Mouse (Mus musculus): ENCODE measurements around the gene Crybg3. TPM values are rescaled to one million over a fixed set of nuclear protein-coding genes. Genes with fewer than 3 reads are reported as not detected.

The Crybg3 gene
- total and polyA plus RNA-seq, 3 experiments = 2.7 to 5.0 (median 2.8) TPM

DNA sequence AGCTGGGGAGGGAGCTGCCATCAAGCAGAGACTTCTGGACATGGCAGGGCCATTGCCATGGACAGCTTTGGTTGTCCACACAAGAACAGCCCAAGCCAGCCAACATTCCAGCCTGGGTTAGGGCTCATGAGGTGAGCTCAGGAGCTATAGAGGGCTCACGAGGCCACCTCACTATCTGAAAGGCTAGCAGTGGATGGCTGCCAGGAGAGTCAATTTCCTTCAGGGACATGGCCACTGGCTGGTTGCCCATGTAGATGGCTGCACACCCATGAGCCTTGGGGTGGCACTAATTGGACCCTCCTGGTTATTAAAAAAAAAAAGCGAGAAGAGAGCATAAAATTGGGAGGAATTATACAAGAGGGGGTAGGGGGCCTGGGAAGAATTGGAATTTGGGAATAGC lies 33.8 kb upstream of the Crybg3 start:
- in situ Hi-C loops (cut with MboI; ENCODE audit: low pct_ligation_motif_present, low pct_unique_long_range_greater_than_20kb, low sequenced_read_pairs) = no loop called here
- H3K79me2 ChIP-seq (replicated peaks; ENCODE audit: control insufficient read depth, extremely low read depth, insufficient read depth, poor library complexity, severe bottlenecking) = no peaks in the 10 kb centered on the region
- dilution Hi-C loops (cut with MboI; ENCODE audit: extremely low pct_ligation_motif_present, extremely low pct_unique_long_range_greater_than_20kb, low sequenced_read_pairs) = no loop called here
- no peak overlapping the region for H3K4me3 ChIP-seq (replicated peaks in 1 of 3; ENCODE audit: low read depth in 2 of 3, low read length in 2 of 3, poor library complexity in 1 of 3)
- no peaks in the 10 kb centered on the region for H3K27me3 ChIP-seq (replicated peaks)
- H3K9me3 ChIP-seq (replicated peaks; ENCODE audit: low read length) = peaks cover 3% of the 10 kb centered on the region
- H3K4me2 ChIP-seq (ENCODE audit: insufficient read depth, low read depth, poor library complexity, severe bottlenecking) = no peak overlapping the region
- no peak for DNase-seq (ENCODE audit: extremely low read depth)
- no peak for TF ChIP-seq CTCF (conservative IDR thresholded peaks at IDR 0.05 in 1 of 2, IDR thresholded peaks at IDR 0.05 in 1 of 2; ENCODE audit: low read depth in 2 of 2, low read length in 2 of 2)
- no peak for TF ChIP-seq MAFK (IDR thresholded peaks at IDR 0.05; ENCODE audit: insufficient replicate concordance, low read length)
- no peak for TF ChIP-seq SIN3A (IDR thresholded peaks at IDR 0.05; ENCODE audit: low read length)
- TF ChIP-seq PAX5 (IDR thresholded peaks at IDR 0.05; ENCODE audit: low read length) = no peak
- no peaks in the 10 kb centered on the region for H3K4me1 ChIP-seq (ENCODE audit: control insufficient read depth in 1 of 2, insufficient read depth in 2 of 2)
- no peaks in the 10 kb centered on the region for H3K36me3 ChIP-seq (replicated peaks in 1 of 2; ENCODE audit: control insufficient read depth in 1 of 2, insufficient read depth in 1 of 2, low read length in 1 of 2)
- H3K27ac ChIP-seq (ENCODE audit: insufficient read depth, low read depth) = no peak overlapping the region
- no peak overlapping the region for H3K9ac ChIP-seq (ENCODE audit: insufficient read depth, low read depth)

DNA sequence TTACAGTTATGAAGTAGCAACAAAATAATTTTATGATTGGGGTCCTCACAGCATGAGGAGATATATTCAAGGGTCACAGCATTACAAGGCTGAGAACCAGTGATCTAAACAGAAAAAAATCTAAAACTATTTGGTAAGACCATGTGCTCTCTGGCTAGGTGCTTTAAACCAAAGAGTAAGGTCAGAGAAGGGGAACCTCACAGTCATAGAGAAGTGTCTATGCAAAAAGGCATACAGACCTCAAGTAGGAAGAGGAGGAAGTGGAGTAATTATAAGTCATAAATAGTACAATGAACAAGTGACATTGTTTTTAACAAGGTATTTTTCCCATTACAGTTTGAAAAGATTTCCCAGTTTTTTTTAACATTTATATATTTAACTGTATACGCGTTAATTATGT lies 20.8 kb upstream of the Crybg3 start:
- Histone ChIP-seq H3K4me3 (replicated peaks in 1 of 3; ENCODE audit: low read depth in 2 of 3, low read length in 2 of 3, poor library complexity in 1 of 3) (no peak overlapping the region), H3K27ac (ENCODE audit: insufficient read depth, low read depth) (no peak overlapping the region), H3K4me1 (ENCODE audit: control insufficient read depth in 1 of 2, insufficient read depth in 2 of 2) (peaks cover 5 to 39% of the 10 kb centered on the region in 2 experiments; a peak in 3 of 4 replicates), H3K36me3 (replicated peaks in 1 of 2; ENCODE audit: control insufficient read depth in 1 of 2, insufficient read depth in 1 of 2, low read length in 1 of 2) (no peaks in the 10 kb centered on the region), H3K9me3 (replicated peaks; ENCODE audit: low read length) (no peaks in the 10 kb centered on the region), H3K9ac (ENCODE audit: insufficient read depth, low read depth) (no peak overlapping the region), H3K4me2 (ENCODE audit: insufficient read depth, low read depth, poor library complexity, severe bottlenecking) (peak overlapping the region; percentile 62), H3K27me3 (replicated peaks) (no peaks in the 10 kb centered on the region), H3K79me2 (replicated peaks; ENCODE audit: control insufficient read depth, extremely low read depth, insufficient read depth, poor library complexity, severe bottlenecking) (no peaks in the 10 kb centered on the region)
- in situ Hi-C loops (cut with MboI; ENCODE audit: low pct_ligation_motif_present, low pct_unique_long_range_greater_than_20kb, low sequenced_read_pairs) (no loop called here), dilution Hi-C loops (cut with MboI; ENCODE audit: extremely low pct_ligation_motif_present, extremely low pct_unique_long_range_greater_than_20kb, low sequenced_read_pairs) (no loop called here)
- TF ChIP-seq GABPA (IDR thresholded peaks at IDR 0.05; ENCODE audit: insufficient replicate concordance, low read depth, low read length) (no peak), MYC (IDR thresholded peaks at IDR 0.05; ENCODE audit: low read depth, low read length) (peak; percentile 50), MAX (IDR thresholded peaks at IDR 0.05; ENCODE audit: low read length) (peak; percentile 22; the same call in 1 of the 2 replicates)
- peak; percentile 51 for DNase-seq (ENCODE audit: extremely low read depth)

DNA sequence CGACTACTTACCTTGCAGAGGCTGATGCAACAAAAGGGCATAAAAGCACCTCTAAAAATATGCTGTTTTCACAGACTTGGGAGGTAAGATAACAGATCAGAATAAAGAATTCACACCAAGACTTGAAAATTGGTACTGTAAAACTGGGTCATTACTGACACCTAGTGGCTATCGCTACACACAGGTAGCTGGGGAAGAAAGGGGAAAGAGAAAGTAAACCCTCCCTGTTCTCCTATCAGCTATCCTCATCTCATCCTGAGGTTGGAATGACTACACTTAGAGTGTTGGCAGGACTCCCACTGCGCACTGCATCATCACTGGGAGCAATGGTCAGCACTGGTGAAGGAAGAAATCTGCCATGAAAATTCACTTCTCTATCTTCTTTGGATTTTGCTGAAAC lies 16.4 kb upstream of the Crybg3 start:
- dilution Hi-C loops (cut with MboI; ENCODE audit: extremely low pct_ligation_motif_present, extremely low pct_unique_long_range_greater_than_20kb, low sequenced_read_pairs) (no loop called here), in situ Hi-C loops (cut with MboI; ENCODE audit: low pct_ligation_motif_present, low pct_unique_long_range_greater_than_20kb, low sequenced_read_pairs) (loop anchor here (5.0 to 10.0 kb wide), 3 partner anchors 82 to 195 kb away; no protein-coding TSS in a partner anchor)
- Histone ChIP-seq H3K36me3 (replicated peaks in 1 of 2; ENCODE audit: control insufficient read depth in 1 of 2, insufficient read depth in 1 of 2, low read length in 1 of 2) (no peaks in the 10 kb centered on the region), H3K9ac (ENCODE audit: insufficient read depth, low read depth) (peak overlapping the region; percentile 21), H3K4me2 (ENCODE audit: insufficient read depth, low read depth, poor library complexity, severe bottlenecking) (peak overlapping the region; percentile 95), H3K79me2 (replicated peaks; ENCODE audit: control insufficient read depth, extremely low read depth, insufficient read depth, poor library complexity, severe bottlenecking) (no peaks in the 10 kb centered on the region), H3K27ac (ENCODE audit: insufficient read depth, low read depth) (no peak overlapping the region), H3K4me3 (replicated peaks in 1 of 3; ENCODE audit: low read depth in 2 of 3, low read length in 2 of 3, poor library complexity in 1 of 3) (peak overlapping the region in 2 of 3 experiments; percentile 2 to 47), H3K27me3 (replicated peaks) (no peaks in the 10 kb centered on the region), H3K9me3 (replicated peaks; ENCODE audit: low read length) (no peaks in the 10 kb centered on the region), H3K4me1 (ENCODE audit: control insufficient read depth in 1 of 2, insufficient read depth in 2 of 2) (peaks cover 5 to 48% of the 10 kb centered on the region in 2 experiments; a peak in 3 of 4 replicates)
- DNase-seq (ENCODE audit: extremely low read depth) = peak; percentile 87
- TF ChIP-seq TCF12 (IDR thresholded peaks at IDR 0.05; ENCODE audit: low read depth, low read length) = no peak
- no peak for TF ChIP-seq MYC (IDR thresholded peaks at IDR 0.05; ENCODE audit: low read depth, low read length)
- no peak for TF ChIP-seq MAZ (IDR thresholded peaks at IDR 0.05; ENCODE audit: low read depth, low read length)
- TF ChIP-seq ZMIZ1 (IDR thresholded peaks at IDR 0.05; ENCODE audit: low read depth, low read length) = no peak
- no peak for TF ChIP-seq NRF1 (IDR thresholded peaks at IDR 0.05; ENCODE audit: low read depth, low read length)
- TF ChIP-seq USF2 (conservative IDR thresholded peaks at IDR 0.05; ENCODE audit: low read depth, low read length) = no peak
- TF ChIP-seq ZKSCAN1 (IDR thresholded peaks at IDR 0.05; ENCODE audit: borderline replicate concordance, low read depth, low read length) = no peak
- peak; percentile 94 to 98 for TF ChIP-seq CTCF (conservative IDR thresholded peaks at IDR 0.05 in 1 of 2, IDR thresholded peaks at IDR 0.05 in 1 of 2; ENCODE audit: low read depth in 2 of 2, low read length in 2 of 2)
- no peak for TF ChIP-seq ELF1 (IDR thresholded peaks at IDR 0.05; ENCODE audit: low read depth, low read length)
- peak; percentile 72 for TF ChIP-seq ZNF384 (IDR thresholded peaks at IDR 0.05; ENCODE audit: low read depth, low read length)
- TF ChIP-seq RCOR1 (conservative IDR thresholded peaks at IDR 0.05; ENCODE audit: low read depth, low read length) = no peak
- peak; percentile 99 for TF ChIP-seq ZC3H11A (IDR thresholded peaks at IDR 0.05; ENCODE audit: low read depth, low read length)
- peak; percentile 45; the same call in 1 of the 2 replicates for TF ChIP-seq IRF4 (IDR thresholded peaks at IDR 0.05; ENCODE audit: low read depth, low read length)
- TF ChIP-seq E2F4 (IDR thresholded peaks at IDR 0.05; ENCODE audit: insufficient replicate concordance, low read depth, low read length) = no peak; the same call in 1 of the 2 replicates
- TF ChIP-seq SMC3 (IDR thresholded peaks at IDR 0.05; ENCODE audit: low read depth, low read length) = peak; percentile 100
- no peak; the same call in 1 of the 2 replicates for TF ChIP-seq SIN3A (IDR thresholded peaks at IDR 0.05; ENCODE audit: low read length)
- TF ChIP-seq JUND (conservative IDR thresholded peaks at IDR 0.05; ENCODE audit: low read depth, low read length) = no peak
- TF ChIP-seq POLR2A (IDR thresholded peaks at IDR 0.05; ENCODE audit: low read depth, low read length) = no peak
- no peak for TF ChIP-seq MAX (IDR thresholded peaks at IDR 0.05; ENCODE audit: low read length)
- no peak for TF ChIP-seq JUN (IDR thresholded peaks at IDR 0.05; ENCODE audit: insufficient read depth, low read depth, low read length)
- no peak for TF ChIP-seq TBP (conservative IDR thresholded peaks at IDR 0.05; ENCODE audit: low read depth, low read length)
- TF ChIP-seq HCFC1 (IDR thresholded peaks at IDR 0.05; ENCODE audit: low read depth, low read length) = no peak
- no peak for TF ChIP-seq CHD1 (IDR thresholded peaks at IDR 0.05; ENCODE audit: low read depth, low read length)
